Mouse (Mus musculus): ENCODE data around the gene Creb5.

DNA sequence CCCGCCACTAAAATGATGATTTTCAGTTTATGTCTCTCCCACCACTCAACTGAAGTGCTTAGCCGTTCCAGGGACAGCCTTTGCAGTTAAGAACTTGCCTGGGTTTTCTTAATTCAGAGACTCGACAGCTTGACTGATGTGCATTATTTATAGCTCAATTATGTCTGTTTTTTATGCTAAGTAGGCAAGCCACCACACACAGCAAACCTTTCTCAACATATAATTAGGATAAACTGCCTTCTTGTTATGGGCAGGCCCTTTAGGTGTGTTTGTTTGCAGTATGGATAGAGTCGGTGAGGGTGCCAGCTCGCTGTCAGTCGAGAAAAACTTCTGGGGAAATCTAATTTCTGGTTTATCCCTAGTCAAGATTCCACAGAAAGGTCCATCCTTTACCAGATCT, 409.4 kb downstream of the Creb5 start:
- no peak for TF ChIP-seq GATA1 (IDR thresholded peaks at IDR 0.05; ENCODE audit: low read length)
- TF ChIP-seq TAL1 (IDR thresholded peaks at IDR 0.05; ENCODE audit: low read length) = no peak

Measured in erythroblast, embryonic 14.5 days (primary cell).